Mouse (Mus musculus): ENCODE measurements around the gene Dop1b. TPM values are rescaled to one million over a fixed set of nuclear protein-coding genes. Genes with fewer than 3 reads are reported as not detected.
"Not testable (repeated sequence)": the region's sequence is repeated elsewhere in the genome, so short reads cannot be mapped to it uniquely, and the experiment has no call there.

The Dop1b gene
- polyA plus RNA-seq, 1 experiment: 49.2 TPM

GRCm38 (mm10) chr16:93807961-93808554, 96.4 kb downstream of the Dop1b start:
- Histone ChIP-seq H3K4me1 (ENCODE audit: control insufficient read depth, insufficient read depth, low read length) (peaks cover 10% of the 10 kb centered on the region), H3K27ac (ENCODE audit: control insufficient read depth, insufficient read depth, low read depth, low read length, poor library complexity) (no peak overlapping the region), H3K4me3 (replicated peaks; ENCODE audit: control insufficient read depth, low read depth, low read length) (no peak overlapping the region)
- 41% methylated on average over 8 of the region's 8 CpGs for WGBS
- TF ChIP-seq POLR2A (IDR thresholded peaks at IDR 0.05; ENCODE audit: borderline replicate concordance, control insufficient read depth, low read depth, low read length) (no peak), CTCF (IDR thresholded peaks at IDR 0.05; ENCODE audit: control insufficient read depth, insufficient read depth, low read length) (no peak)

GRCm38 (mm10) chr16:93815856-93816736, 104.4 kb downstream of the Dop1b start:
- WGBS: 3% methylated on average over 20 of the region's 20 CpGs
- Histone ChIP-seq H3K4me1 (ENCODE audit: control insufficient read depth, insufficient read depth, low read length) (peaks cover 10% of the 10 kb centered on the region; the same call in 1 of the 2 replicates), H3K4me3 (replicated peaks; ENCODE audit: control insufficient read depth, low read depth, low read length) (peak overlapping the region; percentile 44), H3K27ac (ENCODE audit: control insufficient read depth, insufficient read depth, low read depth, low read length, poor library complexity) (peak overlapping the region; percentile 94)
- TF ChIP-seq CTCF (IDR thresholded peaks at IDR 0.05; ENCODE audit: control insufficient read depth, insufficient read depth, low read length) (no peak), POLR2A (IDR thresholded peaks at IDR 0.05; ENCODE audit: borderline replicate concordance, control insufficient read depth, low read depth, low read length) (peak; percentile 62; the same call in 1 of the 2 replicates)

DNA sequence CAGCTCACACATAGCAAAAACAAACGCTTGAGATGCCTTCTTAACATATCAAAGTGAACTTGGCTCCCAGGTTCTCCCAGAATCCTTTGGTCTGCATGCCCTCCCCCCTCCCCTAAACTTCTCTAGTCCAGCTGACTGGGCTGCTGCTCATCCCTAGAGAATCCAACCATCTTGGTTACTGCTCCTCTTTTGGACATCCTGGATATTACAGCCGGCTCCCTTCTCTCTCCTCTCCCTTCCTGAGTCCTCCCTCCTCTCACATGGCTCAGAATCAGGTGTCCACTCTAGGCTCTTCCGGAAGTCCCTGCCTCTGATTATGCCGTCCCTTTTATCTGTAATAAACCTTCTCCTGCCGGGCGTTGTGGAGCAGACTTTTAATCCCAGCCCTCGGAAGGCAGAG, 105.2 kb downstream of the Dop1b start:
- peak overlapping the region; percentile 94 for H3K27ac ChIP-seq (ENCODE audit: control insufficient read depth, insufficient read depth, low read depth, low read length, poor library complexity)
- H3K4me1 ChIP-seq (ENCODE audit: control insufficient read depth, insufficient read depth, low read length): peaks cover 10% of the 10 kb centered on the region; the same call in 1 of the 2 replicates
- TF ChIP-seq POLR2A (IDR thresholded peaks at IDR 0.05; ENCODE audit: borderline replicate concordance, control insufficient read depth, low read depth, low read length): no peak
- TF ChIP-seq CTCF (IDR thresholded peaks at IDR 0.05; ENCODE audit: control insufficient read depth, insufficient read depth, low read length): no peak
- WGBS: 20% methylated on average over 7 of the region's 7 CpGs
- no peak overlapping the region for H3K4me3 ChIP-seq (replicated peaks; ENCODE audit: control insufficient read depth, low read depth, low read length)

DNA sequence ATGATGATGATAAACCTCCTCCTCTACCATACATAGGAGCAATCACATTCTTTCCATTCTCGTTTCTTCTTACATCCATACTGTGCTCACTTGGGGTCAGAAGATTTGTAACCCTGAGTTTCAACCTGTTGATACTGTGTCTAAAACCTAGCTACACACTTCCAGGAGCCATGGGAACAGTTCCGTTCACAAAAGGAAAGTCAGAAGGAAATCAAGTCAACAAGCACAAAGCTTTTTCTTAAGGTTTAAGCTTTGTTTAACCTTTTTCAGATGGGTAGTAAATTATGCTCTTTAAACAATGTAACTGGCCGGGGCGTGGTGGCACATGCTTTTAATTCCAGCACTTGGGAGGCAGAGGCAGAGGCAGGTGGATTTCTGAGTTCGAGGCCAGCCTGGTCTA, 105.7 kb downstream of the Dop1b start:
- H3K4me3 ChIP-seq (replicated peaks; ENCODE audit: control insufficient read depth, low read depth, low read length): no peak overlapping the region
- no peak overlapping the region for H3K27ac ChIP-seq (ENCODE audit: control insufficient read depth, insufficient read depth, low read depth, low read length, poor library complexity)
- 70% methylated on average over 5 of the region's 5 CpGs for WGBS
- peaks cover 10% of the 10 kb centered on the region; the same call in 1 of the 2 replicates for H3K4me1 ChIP-seq (ENCODE audit: control insufficient read depth, insufficient read depth, low read length)
- no peak for TF ChIP-seq CTCF (IDR thresholded peaks at IDR 0.05; ENCODE audit: control insufficient read depth, insufficient read depth, low read length)

DNA sequence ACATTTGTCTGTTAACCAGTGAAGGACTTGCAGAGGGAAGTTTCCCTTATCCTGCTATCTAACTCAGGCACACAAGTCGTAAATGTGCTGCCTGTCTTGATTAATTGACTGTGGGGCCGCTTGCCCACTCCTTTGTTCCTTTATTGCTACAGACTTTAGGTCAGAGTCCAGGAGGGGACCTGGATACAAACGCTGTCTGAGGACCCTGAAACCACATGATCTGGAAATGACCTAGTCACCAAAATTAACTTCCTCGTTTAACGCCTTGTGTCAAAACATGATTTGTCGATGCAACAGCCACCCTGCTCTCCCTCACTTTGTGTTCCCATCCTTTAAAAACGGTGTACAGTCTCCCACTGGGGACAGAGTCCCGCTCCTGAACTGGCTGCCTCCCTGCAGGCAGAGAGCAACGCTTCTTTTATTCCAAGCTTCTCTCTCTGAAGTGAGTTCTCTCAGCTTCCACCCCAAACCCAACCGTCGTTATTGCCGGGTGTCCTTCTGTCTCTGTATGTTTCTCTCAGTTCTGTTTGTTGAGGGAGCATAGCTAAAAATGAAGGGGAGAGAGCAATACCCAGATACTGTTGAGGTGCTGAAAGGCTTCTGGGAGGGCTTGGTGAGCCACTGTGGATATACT, 107.1 kb downstream of the Dop1b start:
- TF ChIP-seq POLR2A (IDR thresholded peaks at IDR 0.05; ENCODE audit: borderline replicate concordance, control insufficient read depth, low read depth, low read length) (no peak), CTCF (IDR thresholded peaks at IDR 0.05; ENCODE audit: control insufficient read depth, insufficient read depth, low read length) (no peak)
- peak overlapping the region; percentile 81 for H3K27ac ChIP-seq (ENCODE audit: control insufficient read depth, insufficient read depth, low read depth, low read length, poor library complexity)
- H3K4me1 ChIP-seq (ENCODE audit: control insufficient read depth, insufficient read depth, low read length): peaks cover 10% of the 10 kb centered on the region; the same call in 1 of the 2 replicates
- no peak overlapping the region for H3K4me3 ChIP-seq (replicated peaks; ENCODE audit: control insufficient read depth, low read depth, low read length)
- 4% methylated on average over 12 of the region's 12 CpGs for WGBS

DNA sequence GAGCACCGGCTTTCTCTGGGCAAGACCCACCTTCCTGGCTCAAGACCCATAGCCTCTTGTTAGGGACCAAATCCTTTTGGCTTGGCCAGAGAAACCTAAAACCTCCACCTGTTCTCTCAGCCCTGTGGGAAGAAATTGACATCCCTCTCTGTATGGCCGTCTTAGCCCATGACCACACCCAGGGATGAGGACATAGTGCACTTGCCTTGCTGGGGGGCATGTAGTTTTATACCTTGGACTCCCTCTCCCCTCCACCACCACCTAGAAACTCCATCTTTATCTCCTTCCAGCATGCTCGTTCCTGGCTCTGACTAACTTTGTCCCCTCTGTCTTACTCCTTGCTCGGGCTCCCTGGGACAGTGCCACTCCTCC, 107.6 kb downstream of the Dop1b start:
- Histone ChIP-seq H3K4me1 (ENCODE audit: control insufficient read depth, insufficient read depth, low read length) (peaks cover 9% of the 10 kb centered on the region; the same call in 1 of the 2 replicates), H3K4me3 (replicated peaks; ENCODE audit: control insufficient read depth, low read depth, low read length) (no peak overlapping the region), H3K27ac (ENCODE audit: control insufficient read depth, insufficient read depth, low read depth, low read length, poor library complexity) (peak overlapping the region; percentile 81)
- WGBS: 26% methylated on average over 4 of the region's 4 CpGs
- TF ChIP-seq POLR2A (IDR thresholded peaks at IDR 0.05; ENCODE audit: borderline replicate concordance, control insufficient read depth, low read depth, low read length) (no peak), CTCF (IDR thresholded peaks at IDR 0.05; ENCODE audit: control insufficient read depth, insufficient read depth, low read length) (no peak)

GRCm38 (mm10) chr16:93820040-93820439, 108.3 kb downstream of the Dop1b start:
- peaks cover 5% of the 10 kb centered on the region; the same call in 1 of the 2 replicates for H3K4me1 ChIP-seq (ENCODE audit: control insufficient read depth, insufficient read depth, low read length)
- no peak overlapping the region for H3K27ac ChIP-seq (ENCODE audit: control insufficient read depth, insufficient read depth, low read depth, low read length, poor library complexity)
- TF ChIP-seq POLR2A (IDR thresholded peaks at IDR 0.05; ENCODE audit: borderline replicate concordance, control insufficient read depth, low read depth, low read length): no peak
- no peak for TF ChIP-seq CTCF (IDR thresholded peaks at IDR 0.05; ENCODE audit: control insufficient read depth, insufficient read depth, low read length)
- no peak overlapping the region for H3K4me3 ChIP-seq (replicated peaks; ENCODE audit: control insufficient read depth, low read depth, low read length)
- 64% methylated on average over 1 of the region's 1 CpGs for WGBS

GRCm38 (mm10) chr16:93821706-93822105, 110.0 kb downstream of the Dop1b start:
- Histone ChIP-seq H3K4me1 (ENCODE audit: control insufficient read depth, insufficient read depth, low read length) (peaks cover 5% of the 10 kb centered on the region; the same call in 1 of the 2 replicates), H3K4me3 (replicated peaks; ENCODE audit: control insufficient read depth, low read depth, low read length) (no peak overlapping the region), H3K27ac (ENCODE audit: control insufficient read depth, insufficient read depth, low read depth, low read length, poor library complexity) (no peak overlapping the region)
- WGBS: 87% methylated on average over 3 of the region's 3 CpGs
- TF ChIP-seq CTCF (IDR thresholded peaks at IDR 0.05; ENCODE audit: control insufficient read depth, insufficient read depth, low read length) (no peak), POLR2A (IDR thresholded peaks at IDR 0.05; ENCODE audit: borderline replicate concordance, control insufficient read depth, low read depth, low read length) (no peak)

- not testable (repeated sequence) for H3K4me3 ChIP-seq (replicated peaks; ENCODE audit: control insufficient read depth, low read depth, low read length); H3K27ac ChIP-seq (ENCODE audit: control insufficient read depth, insufficient read depth, low read depth, low read length, poor library complexity); H3K4me1 ChIP-seq (ENCODE audit: control insufficient read depth, insufficient read depth, low read length)
- 92% methylated on average over 5 of the region's 8 CpGs for WGBS
Observed at GRCm38 (mm10) chr16:93822433-93823225, 110.9 kb downstream of the Dop1b start.
